Mouse (Mus musculus): ENCODE data around the gene Elk3.

DNA sequence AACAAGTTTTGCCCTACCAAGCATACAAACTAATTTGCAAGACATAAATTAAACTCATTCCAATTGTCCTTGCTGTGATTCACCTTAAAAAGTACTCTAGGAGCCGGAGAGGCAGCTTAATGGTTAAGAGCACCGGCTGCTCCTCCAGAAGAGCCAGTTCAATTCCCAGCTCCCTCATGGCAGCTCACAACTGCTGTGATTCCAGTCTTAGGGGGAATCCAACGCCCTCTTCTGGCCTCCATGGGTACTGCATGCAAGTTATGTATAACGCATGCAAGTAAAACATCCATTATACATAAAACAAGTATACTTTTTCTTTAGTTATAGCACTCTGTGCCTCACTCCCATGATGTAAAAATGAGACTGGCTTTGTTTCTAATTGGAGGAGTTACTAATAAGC, 27.7 kb downstream of the Elk3 start:
- TF ChIP-seq CTCF (IDR thresholded peaks at IDR 0.05; ENCODE audit: low read depth): peak; percentile 62
- TF ChIP-seq EP300 (optimal IDR thresholded peaks at IDR 0.05): no peak
